Mouse (Mus musculus) neural tube, postnatal 0 days (tissue): Measurements from ENCODE around the gene Fkbp15. TPM values are rescaled to one million over a fixed set of nuclear protein-coding genes. Genes with fewer than 3 reads are reported as not detected.

Experiments used
- polyA plus RNA-seq: library from polyadenylated mRNA; unstranded; fragments of >200 nt; fragmentation: Nextera tagmentation; extraction: Ambion mirVana; gene quantifications from 2 replicates; pipeline ENCODE4 v1.2.1, GENCODE M21; 2015

The Fkbp15 gene
- 20.8 TPM in 2 replicates for polyA plus RNA-seq

GRCm38 (mm10) chr4:62360088-62360804 is at the start of gene Fkbp15, which contains the start of gene Slc31a1:
Fkbp15 (minus strand) TSS chr4:62360548.
Slc31a1 (plus strand) TSS chr4:62360727.

GRCm38 (mm10) chr4:62408601-62409282 is 48.4 kb upstream of the Fkbp15 start, which contains the start of the genes Cdc26 and Prpf4:
Cdc26 (minus strand) TSS chr4:62408642.
Prpf4 (plus strand) TSS chr4:62408797.

GRCm38 (mm10) chr4:62262276-62262675 is 98.1 kb downstream of the Fkbp15 start, which contains the start of gene Slc31a2:
Slc31a2 (plus strand) TSS chr4:62262562.

Other genes with a start within 250 kb of the Fkbp15 start
- not detected in 2 replicates for gene Mup21, start 209.7 kb downstream of the Fkbp15 start, polyA plus RNA-seq
- gene Zfp37, start 129.5 kb downstream of the Fkbp15 start, polyA plus RNA-seq: 16.5 and 18.4 TPM in 2 replicates
- gene Slc31a2, start 98.0 kb downstream of the Fkbp15 start, polyA plus RNA-seq: 12.6 and 14.8 TPM in 2 replicates
- gene Slc31a1, start 179 bp upstream of the Fkbp15 start, polyA plus RNA-seq: 30.6 and 33.6 TPM in 2 replicates
- gene Cdc26, start 48.1 kb upstream of the Fkbp15 start, polyA plus RNA-seq: 65.4 and 68.0 TPM in 2 replicates
- gene Prpf4, start 48.2 kb upstream of the Fkbp15 start, polyA plus RNA-seq: 11.5 and 12.7 TPM in 2 replicates
- 0.17 and 0.19 TPM in 2 replicates for gene Rnf183, start 74.7 kb upstream of the Fkbp15 start, polyA plus RNA-seq
- 13.6 and 15.4 TPM in 2 replicates for gene Wdr31, start 110.3 kb upstream of the Fkbp15 start, polyA plus RNA-seq
- 0.47 and 0.85 TPM in 2 replicates for gene Bspry, start 119.5 kb upstream of the Fkbp15 start, polyA plus RNA-seq
- 11.0 and 13.5 TPM in 2 replicates for gene Hdhd3, start 142.9 kb upstream of the Fkbp15 start, polyA plus RNA-seq
- gene Alad, start 159.4 kb upstream of the Fkbp15 start, polyA plus RNA-seq: 68.0 and 76.5 TPM in 2 replicates
- 45.1 and 47.1 TPM in 2 replicates for gene Pole3, start 164.5 kb upstream of the Fkbp15 start, polyA plus RNA-seq
- gene 4933430I17Rik, start 164.8 kb upstream of the Fkbp15 start, polyA plus RNA-seq: 0.49 and 0.59 TPM in 2 replicates
- gene Rgs3, start 199.3 kb upstream of the Fkbp15 start, polyA plus RNA-seq: 34.0 and 35.1 TPM in 2 replicates